Mouse (Mus musculus): Measurements from ENCODE around the gene Gm3336. TPM values are rescaled to one million over a fixed set of nuclear protein-coding genes. Genes with fewer than 3 reads are reported as not detected.
A peak's percentile ranks its signal among the peaks of the same experiment; 100 is the strongest.

The Gm3336 gene
- polyA plus RNA-seq, 1 experiment: 0.23 TPM

- H3K4me2 ChIP-seq (ENCODE audit: low read depth): no peak overlapping the region
- H3K4me3 ChIP-seq: no peak overlapping the region
- H3K27me3 ChIP-seq (ENCODE audit: control insufficient read depth, insufficient read depth, insufficient read length): no peaks in the 10 kb centered on the region
- TF ChIP-seq TCF12 (IDR thresholded peaks at IDR 0.05; ENCODE audit: insufficient read depth, poor library complexity, severe bottlenecking) (no peak), POLR2A (IDR thresholded peaks at IDR 0.05; ENCODE audit: insufficient read length, low read depth) (no peak), USF1 (IDR thresholded peaks at IDR 0.05; ENCODE audit: low read depth) (no peak), TCF3 (IDR thresholded peaks at IDR 0.05; ENCODE audit: insufficient read length, low read depth) (no peak), MYOD1 (IDR thresholded peaks at IDR 0.05; ENCODE audit: control insufficient read depth in 1 of 3, insufficient read length in 2 of 3, low read depth in 2 of 3) (no peak), E2F4 (IDR thresholded peaks at IDR 0.05; ENCODE audit: insufficient read depth) (no peak), MAX (IDR thresholded peaks at IDR 0.05; ENCODE audit: low read depth) (no peak), MYOG (IDR thresholded peaks at IDR 0.05; ENCODE audit: control insufficient read depth in 1 of 3, insufficient read depth in 1 of 3, insufficient read length in 2 of 3, low read depth in 2 of 3) (no peak), REST (IDR thresholded peaks at IDR 0.05; ENCODE audit: insufficient read depth, insufficient read length) (no peak), CEBPB (IDR thresholded peaks at IDR 0.05; ENCODE audit: insufficient read depth, poor library complexity, severe bottlenecking) (no peak), SRF (IDR thresholded peaks at IDR 0.05; ENCODE audit: control insufficient read depth, insufficient read length, low read depth) (no peak), POLR2AphosphoS2 (IDR thresholded peaks at IDR 0.05; ENCODE audit: insufficient read length, low read depth) (no peak)
- H3K79me2 ChIP-seq (ENCODE audit: control insufficient read depth, insufficient read depth): no peaks in the 10 kb centered on the region
- no peaks in the 10 kb centered on the region for H3K36me3 ChIP-seq (ENCODE audit: control insufficient read depth, insufficient read depth)
- H3ac ChIP-seq (ENCODE audit: control insufficient read depth, insufficient read length): no peak overlapping the region
Observed at GRCm38 (mm10) chr8:70716521-70717400, 1.6 kb upstream of the Gm3336 start.

GRCm38 (mm10) chr8:70719796-70720270 lies 1.5 kb downstream of the Gm3336 start:
- TF ChIP-seq MYOD1 (IDR thresholded peaks at IDR 0.05; ENCODE audit: control insufficient read depth in 1 of 3, insufficient read length in 2 of 3, low read depth in 2 of 3) (peak; percentile 53 to 88 (median 77)), E2F4 (IDR thresholded peaks at IDR 0.05; ENCODE audit: insufficient read depth) (no peak)
- no peak overlapping the region for H3K4me3 ChIP-seq
- no peak overlapping the region for H3K4me2 ChIP-seq (ENCODE audit: low read depth)
- H3K79me2 ChIP-seq (ENCODE audit: control insufficient read depth, insufficient read depth): no peaks in the 10 kb centered on the region
- no peak overlapping the region for H3ac ChIP-seq (ENCODE audit: control insufficient read depth, insufficient read length)
- no peaks in the 10 kb centered on the region for H3K36me3 ChIP-seq (ENCODE audit: control insufficient read depth, insufficient read depth)
- H3K27me3 ChIP-seq (ENCODE audit: control insufficient read depth, insufficient read depth, insufficient read length): no peaks in the 10 kb centered on the region

GRCm38 (mm10) chr8:70720739-70721138 lies 2.4 kb downstream of the Gm3336 start:
- Histone ChIP-seq H3ac (ENCODE audit: control insufficient read depth, insufficient read length) (no peak overlapping the region), H3K36me3 (ENCODE audit: control insufficient read depth, insufficient read depth) (no peaks in the 10 kb centered on the region), H3K4me3 (no peak overlapping the region), H3K4me2 (ENCODE audit: low read depth) (no peak overlapping the region), H3K79me2 (ENCODE audit: control insufficient read depth, insufficient read depth) (no peaks in the 10 kb centered on the region), H3K27me3 (ENCODE audit: control insufficient read depth, insufficient read depth, insufficient read length) (no peaks in the 10 kb centered on the region)
- TF ChIP-seq MAX (IDR thresholded peaks at IDR 0.05; ENCODE audit: low read depth): no peak

GRCm38 (mm10) chr8:70721601-70722000 lies 3.3 kb downstream of the Gm3336 start:
- Histone ChIP-seq H3K27me3 (ENCODE audit: control insufficient read depth, insufficient read depth, insufficient read length) (no peaks in the 10 kb centered on the region), H3K4me3 (no peak overlapping the region)

GRCm38 (mm10) chr8:70723486-70724210 lies 5.3 kb downstream of the Gm3336 start, which contains the start of gene Pde4c:
TSS of gene Pde4c (plus strand) at chr8:70723720.
- no peaks in the 10 kb centered on the region for H3K36me3 ChIP-seq (ENCODE audit: control insufficient read depth, insufficient read depth)
- no peaks in the 10 kb centered on the region for H3K79me2 ChIP-seq (ENCODE audit: control insufficient read depth, insufficient read depth)
- H3K4me2 ChIP-seq (ENCODE audit: low read depth): no peak within 1 kb of the TSS
- H3K4me3 ChIP-seq: no peak within 1 kb of the TSS
- TF ChIP-seq TCF12 (IDR thresholded peaks at IDR 0.05; ENCODE audit: insufficient read depth, poor library complexity, severe bottlenecking) (no peak), REST (IDR thresholded peaks at IDR 0.05; ENCODE audit: insufficient read depth, insufficient read length) (no peak), USF1 (IDR thresholded peaks at IDR 0.05; ENCODE audit: low read depth) (no peak), SRF (IDR thresholded peaks at IDR 0.05; ENCODE audit: control insufficient read depth, insufficient read length, low read depth) (no peak), TCF3 (IDR thresholded peaks at IDR 0.05; ENCODE audit: insufficient read length, low read depth) (no peak), MYOD1 (IDR thresholded peaks at IDR 0.05; ENCODE audit: control insufficient read depth in 1 of 3, insufficient read length in 2 of 3, low read depth in 2 of 3) (no peak), E2F4 (IDR thresholded peaks at IDR 0.05; ENCODE audit: insufficient read depth) (no peak), MYOG (IDR thresholded peaks at IDR 0.05; ENCODE audit: control insufficient read depth in 1 of 3, insufficient read depth in 1 of 3, insufficient read length in 2 of 3, low read depth in 2 of 3) (no peak), POLR2AphosphoS2 (IDR thresholded peaks at IDR 0.05; ENCODE audit: insufficient read length, low read depth) (no peak), MAX (IDR thresholded peaks at IDR 0.05; ENCODE audit: low read depth) (no peak), POLR2A (IDR thresholded peaks at IDR 0.05; ENCODE audit: insufficient read length, low read depth) (no peak)
- no peaks in the 10 kb centered on the region for H3K27me3 ChIP-seq (ENCODE audit: control insufficient read depth, insufficient read depth, insufficient read length)
- H3ac ChIP-seq (ENCODE audit: control insufficient read depth, insufficient read length): no peak within 1 kb of the TSS

More at GRCm38 (mm10) chr8:70721601-70722000, 3.3 kb downstream of the Gm3336 start:
- Histone ChIP-seq H3K79me2 (ENCODE audit: control insufficient read depth, insufficient read depth) (no peaks in the 10 kb centered on the region), H3K4me2 (ENCODE audit: low read depth) (no peak overlapping the region), H3K36me3 (ENCODE audit: control insufficient read depth, insufficient read depth) (no peaks in the 10 kb centered on the region), H3ac (ENCODE audit: control insufficient read depth, insufficient read length) (no peak overlapping the region)
- TF ChIP-seq TCF3 (IDR thresholded peaks at IDR 0.05; ENCODE audit: insufficient read length, low read depth): no peak
- no peak for TF ChIP-seq CEBPB (IDR thresholded peaks at IDR 0.05; ENCODE audit: insufficient read depth, poor library complexity, severe bottlenecking)
- TF ChIP-seq MYOD1 (IDR thresholded peaks at IDR 0.05; ENCODE audit: control insufficient read depth in 1 of 3, insufficient read length in 2 of 3, low read depth in 2 of 3): no peak
- no peak for TF ChIP-seq MYOG (IDR thresholded peaks at IDR 0.05; ENCODE audit: control insufficient read depth in 1 of 3, insufficient read depth in 1 of 3, insufficient read length in 2 of 3, low read depth in 2 of 3)
- TF ChIP-seq SRF (IDR thresholded peaks at IDR 0.05; ENCODE audit: control insufficient read depth, insufficient read length, low read depth): no peak
- no peak for TF ChIP-seq POLR2A (IDR thresholded peaks at IDR 0.05; ENCODE audit: insufficient read length, low read depth)
- no peak for TF ChIP-seq POLR2AphosphoS2 (IDR thresholded peaks at IDR 0.05; ENCODE audit: insufficient read length, low read depth)
- TF ChIP-seq MAX (IDR thresholded peaks at IDR 0.05; ENCODE audit: low read depth): no peak
- TF ChIP-seq TCF12 (IDR thresholded peaks at IDR 0.05; ENCODE audit: insufficient read depth, poor library complexity, severe bottlenecking): no peak
- no peak for TF ChIP-seq USF1 (IDR thresholded peaks at IDR 0.05; ENCODE audit: low read depth)
- TF ChIP-seq E2F4 (IDR thresholded peaks at IDR 0.05; ENCODE audit: insufficient read depth): no peak
- TF ChIP-seq REST (IDR thresholded peaks at IDR 0.05; ENCODE audit: insufficient read depth, insufficient read length): no peak
